Mouse (Mus musculus): ENCODE results near the gene Nedd1. TPM values are rescaled to one million over a fixed set of nuclear protein-coding genes. Genes with fewer than 3 reads are reported as not detected.

Nedd1 gene
- polyA plus RNA-seq, 1 experiment from 2014 or later: 52.3 TPM

- Histone ChIP-seq H3K27me3 (no peaks in the 10 kb centered on the region), H3K9me3 (no peaks in the 10 kb centered on the region), H3K4me3 (no peak overlapping the region), H3K4me1 (no peaks in the 10 kb centered on the region), H3K27ac (no peak overlapping the region), H3K4me2 (no peak overlapping the region), H3K36me3 (no peaks in the 10 kb centered on the region), H3K9ac (no peak overlapping the region)
- 53% methylated on average over 8 of the region's 8 CpGs for whole genome bisulfite sequencing
- ATAC-seq (ENCODE audit: borderline replicate concordance, extremely low read depth, low FRiP score, low TSS enrichment): no peak
These were observed 73.1 kb downstream of the Nedd1 start for GRCm38 (mm10) chr10:92649096-92649495.

DNA sequence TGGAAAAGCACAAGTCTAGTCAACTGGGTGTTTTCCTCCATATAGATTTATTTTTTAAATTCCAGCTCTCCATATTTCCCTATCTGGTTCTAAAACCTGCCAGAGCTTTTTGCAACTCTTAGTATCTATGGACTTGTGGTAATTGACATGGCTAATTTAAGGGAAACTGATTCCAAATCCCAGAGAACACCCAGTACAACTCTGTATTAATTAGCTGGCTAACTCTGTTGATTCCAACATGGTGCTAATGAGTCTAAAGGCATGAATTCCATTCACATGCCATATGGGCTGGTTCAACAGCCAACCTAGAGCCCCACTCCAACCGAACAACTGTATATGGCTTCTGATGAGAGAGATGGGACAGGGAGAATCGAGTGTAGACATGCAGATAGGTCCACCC, 74.5 kb downstream of the Nedd1 start:
- no peak overlapping the region for H3K4me2 ChIP-seq
- WGBS: 83% methylated on average over 2 of the region's 2 CpGs
- H3K36me3 ChIP-seq: no peaks in the 10 kb centered on the region
- no peak overlapping the region for H3K4me3 ChIP-seq
- H3K27me3 ChIP-seq: no peaks in the 10 kb centered on the region
- H3K9me3 ChIP-seq: no peaks in the 10 kb centered on the region
- no peak overlapping the region for H3K9ac ChIP-seq
- H3K27ac ChIP-seq: no peak overlapping the region
- no peak for ATAC-seq (ENCODE audit: borderline replicate concordance, extremely low read depth, low FRiP score, low TSS enrichment)
- no peaks in the 10 kb centered on the region for H3K4me1 ChIP-seq

GRCm38 (mm10) chr10:92643995-92644394, 78.2 kb downstream of the Nedd1 start:
- Histone ChIP-seq H3K4me1 (no peaks in the 10 kb centered on the region), H3K27ac (no peak overlapping the region), H3K9ac (no peak overlapping the region), H3K4me2 (no peak overlapping the region), H3K36me3 (no peaks in the 10 kb centered on the region), H3K4me3 (no peak overlapping the region), H3K9me3 (no peaks in the 10 kb centered on the region), H3K27me3 (no peaks in the 10 kb centered on the region)
- WGBS: 45% methylated on average over 8 of the region's 8 CpGs
- no peak for ATAC-seq (ENCODE audit: borderline replicate concordance, extremely low read depth, low FRiP score, low TSS enrichment)

- H3K9me3 ChIP-seq: no peaks in the 10 kb centered on the region; the same call in 1 of the 2 replicates
- no peaks in the 10 kb centered on the region for H3K27me3 ChIP-seq
- H3K27ac ChIP-seq: no peak overlapping the region
- H3K36me3 ChIP-seq: no peaks in the 10 kb centered on the region
- no peak overlapping the region for H3K9ac ChIP-seq
- no peak overlapping the region for H3K4me3 ChIP-seq
- no peak overlapping the region for H3K4me2 ChIP-seq
- H3K4me1 ChIP-seq: no peaks in the 10 kb centered on the region
- ATAC-seq (ENCODE audit: borderline replicate concordance, extremely low read depth, low FRiP score, low TSS enrichment): no peak
These were observed 81.2 kb downstream of the Nedd1 start for GRCm38 (mm10) chr10:92641032-92641431.

All from lung, embryonic 15.5 days (tissue).